Mouse (Mus musculus): ENCODE measurements around the gene Nfia.

The Nfia gene

GRCm38 (mm10) chr4:98002206-98002605, 229.7 kb downstream of the Nfia start:
- DNase-seq (ENCODE audit: low read depth, low spot score), result no peak

- DNase-seq (ENCODE audit: low read depth, low spot score), result no peak
Observed at GRCm38 (mm10) chr4:98003323-98004107, 231.0 kb downstream of the Nfia start.

GRCm38 (mm10) chr4:98004108-98004625, 231.6 kb downstream of the Nfia start:
- DNase-seq (ENCODE audit: low read depth, low spot score), result no peak

GRCm38 (mm10) chr4:98004986-98005385, 232.5 kb downstream of the Nfia start:
- DNase-seq (ENCODE audit: low read depth, low spot score), result no peak

- no peak for DNase-seq (ENCODE audit: low read depth, low spot score)
Observed at GRCm38 (mm10) chr4:98008814-98009368, 236.4 kb downstream of the Nfia start.

GRCm38 (mm10) chr4:98009966-98010365, 237.4 kb downstream of the Nfia start:
- no peak for DNase-seq (ENCODE audit: low read depth, low spot score)

GRCm38 (mm10) chr4:98019811-98020210, 247.3 kb downstream of the Nfia start:
- DNase-seq (ENCODE audit: low read depth, low spot score), result no peak

- DNase-seq (ENCODE audit: low read depth, low spot score), result peak; percentile 27
Observed at GRCm38 (mm10) chr4:98020836-98021235, 248.3 kb downstream of the Nfia start.

GRCm38 (mm10) chr4:98023245-98023792, 250.8 kb downstream of the Nfia start:
- no peak for DNase-seq (ENCODE audit: low read depth, low spot score)

GRCm38 (mm10) chr4:98027412-98027811, 254.9 kb downstream of the Nfia start:
- no peak for DNase-seq (ENCODE audit: low read depth, low spot score)

GRCm38 (mm10) chr4:98031871-98032270, 259.3 kb downstream of the Nfia start:
- no peak for DNase-seq (ENCODE audit: low read depth, low spot score)

- no peak for DNase-seq (ENCODE audit: low read depth, low spot score)
Observed at GRCm38 (mm10) chr4:98032332-98032731, 259.8 kb downstream of the Nfia start.

- no peak for DNase-seq (ENCODE audit: low read depth, low spot score)
Observed at GRCm38 (mm10) chr4:98039095-98039494, 266.6 kb downstream of the Nfia start.

- DNase-seq (ENCODE audit: low read depth, low spot score), result peak; percentile 78
Observed at GRCm38 (mm10) chr4:98040179-98040578, 267.6 kb downstream of the Nfia start.

GRCm38 (mm10) chr4:98044611-98045010, 272.1 kb downstream of the Nfia start:
- peak; percentile 12 for DNase-seq (ENCODE audit: low read depth, low spot score)

GRCm38 (mm10) chr4:98047369-98047768, 274.8 kb downstream of the Nfia start:
- no peak for DNase-seq (ENCODE audit: low read depth, low spot score)

- DNase-seq (ENCODE audit: low read depth, low spot score), result no peak
Observed at GRCm38 (mm10) chr4:98049584-98049983, 277.1 kb downstream of the Nfia start.

- no peak for DNase-seq (ENCODE audit: low read depth, low spot score)
Observed at GRCm38 (mm10) chr4:98050003-98050620, 277.6 kb downstream of the Nfia start.

- no peak for DNase-seq (ENCODE audit: low read depth, low spot score)
Observed at GRCm38 (mm10) chr4:98050781-98051180, 278.2 kb downstream of the Nfia start.

- no peak for DNase-seq (ENCODE audit: low read depth, low spot score)
Observed at GRCm38 (mm10) chr4:98051326-98051725, 278.8 kb downstream of the Nfia start.

- DNase-seq (ENCODE audit: low read depth, low spot score), result no peak
Observed at GRCm38 (mm10) chr4:98055036-98055435, 282.5 kb downstream of the Nfia start.

- no peak for DNase-seq (ENCODE audit: low read depth, low spot score)
Observed at GRCm38 (mm10) chr4:98056396-98057020, 284.0 kb downstream of the Nfia start.

Data from CD4-positive helper T cell, adult 2 months (primary cell).